Mouse (Mus musculus) mesoderm, embryonic 11.5 days (tissue): ENCODE measurements at regions not wholly inside any gene's neighbourhood (a gene's known extent, or its start where the extent isn't known, plus 50 kb on each side); places are given as distances from the start of the nearest gene placed in this dataset.

Experiments
- DNase-seq: peaks from one replicate; pipeline ENCODE4 v3.0.0-alpha.2; 2012; ENCODE audit warnings: low read depth, low spot score

DNA sequence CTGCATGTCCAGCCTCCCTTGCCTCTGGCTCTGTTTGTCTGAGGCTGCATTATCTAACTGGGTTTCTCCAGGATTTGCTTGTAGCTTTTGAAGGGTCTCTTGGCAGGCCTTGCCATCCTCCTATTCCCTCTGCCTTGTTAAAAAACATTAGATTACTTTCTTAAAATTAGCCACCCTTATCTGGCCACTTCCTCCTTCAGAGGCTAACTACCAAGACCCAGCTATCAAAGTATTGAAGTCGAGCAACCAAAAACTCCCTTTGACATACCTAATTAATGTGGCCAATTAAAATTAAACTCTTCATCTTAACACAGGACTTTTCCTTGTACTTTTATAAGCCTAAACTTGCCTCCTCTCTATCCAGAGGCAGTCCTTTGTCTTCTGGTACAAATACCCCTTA, 66.3 kb upstream of the Kif2a start:
- DNase-seq = no peak

DNA sequence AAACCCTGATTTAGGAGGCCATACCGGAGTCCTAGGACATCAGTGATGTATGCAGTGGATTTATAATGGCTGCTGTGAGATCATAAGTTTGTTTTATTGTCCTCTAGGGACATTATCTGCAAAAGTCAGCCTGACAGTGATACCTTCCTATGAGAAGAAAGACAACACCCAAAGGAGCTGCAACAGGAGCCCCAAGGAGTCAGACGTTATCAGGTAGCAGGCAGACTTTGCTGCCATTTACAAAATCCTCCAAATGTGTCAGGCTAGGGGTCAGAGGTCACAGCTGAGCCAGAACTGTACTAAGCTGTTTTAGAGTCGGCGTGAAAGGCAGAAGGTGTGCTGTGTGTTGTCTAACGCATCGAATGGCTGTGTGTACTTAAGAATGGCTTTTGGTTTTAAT, 65.4 kb upstream of the Kif2a start:
- peak; percentile 43 for DNase-seq

GRCm38 (mm10) chr13:107078085-107078484, 56.2 kb upstream of the Kif2a start:
- DNase-seq = no peak

GRCm38 (mm10) chr13:107074917-107075316, 53.0 kb upstream of the Kif2a start:
- DNase-seq = no peak

DNA sequence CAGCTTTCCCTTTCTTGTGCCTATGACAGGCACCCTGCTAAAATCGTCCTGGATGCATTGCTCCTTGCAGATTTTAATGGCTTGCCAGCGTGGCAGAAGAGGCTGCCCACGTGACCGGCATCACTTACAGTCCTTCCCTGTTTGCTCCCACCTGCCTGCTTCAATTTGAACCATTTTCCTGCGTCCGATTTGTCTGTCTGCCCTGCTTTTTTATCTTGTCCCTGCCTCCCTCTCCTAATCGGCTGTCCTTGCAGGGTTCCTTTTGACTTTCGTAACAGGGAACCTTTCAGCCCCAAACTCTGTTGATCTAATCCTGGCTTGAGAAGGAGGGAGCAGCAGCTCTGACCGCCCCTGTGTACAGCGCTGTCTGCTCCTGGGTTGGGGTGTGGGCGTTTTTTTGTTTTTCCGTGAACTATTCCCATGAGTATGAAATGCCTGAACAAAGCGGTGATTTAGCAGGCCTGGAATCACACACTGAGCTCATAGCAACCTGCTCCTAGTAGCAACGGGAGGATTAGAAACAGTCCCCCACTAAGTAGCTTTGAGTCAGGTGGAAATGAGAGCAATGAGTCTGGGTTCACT, 51.2 kb upstream of the Kif2a start:
- peak; percentile 39 for DNase-seq

GRCm38 (mm10) chr13:107072345-107073038, 50.6 kb upstream of the Kif2a start:
- no peak for DNase-seq
